Mouse (Mus musculus) liver, adult 2 months (tissue): ENCODE measurements around the gene Fam208a. TPM values are rescaled to one million over a fixed set of nuclear protein-coding genes. Genes with fewer than 3 reads are reported as not detected.

Source experiments
- DNase-seq: peaks from one replicate; pipeline ENCODE4 v3.0.0-alpha.2; 2011; ENCODE audit warnings: low read depth, low spot score; ENCODE audit errors: extremely low read depth
- H3K27ac ChIP-seq: fragments of 200-500 bp; replicated peaks from 2 replicates; pipeline ENCODE4 v1.5.1; 2012; ENCODE audit warnings: low read depth, mild to moderate bottlenecking, control low read depth, inconsistent platforms, low read length; ENCODE audit not compliant: insufficient read depth
- H3K27me3 ChIP-seq: fragments of 200-500 bp; 2 replicates; pipeline ENCODE4 v1.6.1; 2012; ENCODE audit warnings: mild to moderate bottlenecking, moderate library complexity, low read length, inconsistent platforms; ENCODE audit not compliant: control insufficient read depth, insufficient read depth
- H3K36me3 ChIP-seq: fragments of 200-500 bp; 2 replicates; pipeline ENCODE4 v1.6.1; 2012; ENCODE audit warnings: low read length, inconsistent platforms; ENCODE audit not compliant: control insufficient read depth, insufficient read depth
- H3K4me1 ChIP-seq: fragments of 200-500 bp; 2 replicates; pipeline ENCODE4 v1.6.1; 2011; ENCODE audit warnings: low read length; ENCODE audit not compliant: control insufficient read depth, insufficient read depth
- H3K4me3 ChIP-seq: fragments of 200-500 bp; 2 replicates; pipeline ENCODE4 v1.5.1; 2011; ENCODE audit warnings: low read depth, mild to moderate bottlenecking, control low read depth, low read length, moderate library complexity; ENCODE audit not compliant: insufficient read depth
- H3K79me2 ChIP-seq: fragments of 200-500 bp; 2 replicates; pipeline ENCODE4 v1.6.1; 2012; ENCODE audit warnings: inconsistent platforms, mild to moderate bottlenecking, low read length, moderate library complexity; ENCODE audit not compliant: control insufficient read depth, insufficient read depth
- H3K9ac ChIP-seq: fragments of 200-500 bp; 2 replicates; pipeline ENCODE4 v1.6.1; 2012; ENCODE audit warnings: low read depth, mild to moderate bottlenecking, control low read depth, inconsistent platforms, low read length
- CTCF ChIP-seq: fragments of 200-500 bp; IDR thresholded peaks from 2 replicates; pipeline ENCODE4 v1.5.1; 2011; ENCODE audit warnings: low read depth, low read length, control low read depth
- POLR2A ChIP-seq: fragments of 200-500 bp; IDR thresholded peaks from 2 replicates; pipeline ENCODE4 v1.6.1; 2011; ENCODE audit warnings: low read length, control low read depth; ENCODE audit not compliant: insufficient read depth; ENCODE audit errors: extremely low read depth
- WGBS: fragments of 180-500 bp; shearing (Covaris S2); methylation state at CpG from one replicate; pipeline ENCODE4 v1.1.7; 2018; 5-methylcytosine and 5-hydroxymethylcytosine counted together
- polyA plus RNA-seq: library from polyadenylated mRNA; depleted of rRNA; stranded (reverse); fragments of >200 nt; gene quantifications from 2 replicates; pipeline ENCODE4 v1.2.3, GENCODE M21; 2012; rRNA removed
- total RNA-seq: library from RNA; depleted of rRNA; stranded (reverse); fragments of >200 nt; gene quantifications from 2 replicates; pipeline ENCODE4 v1.2.3, GENCODE M21; 2014; rRNA removed

Fam208a gene
- total and polyA plus RNA-seq, 2 experiments = 3.1 to 43.1 TPM

DNA sequence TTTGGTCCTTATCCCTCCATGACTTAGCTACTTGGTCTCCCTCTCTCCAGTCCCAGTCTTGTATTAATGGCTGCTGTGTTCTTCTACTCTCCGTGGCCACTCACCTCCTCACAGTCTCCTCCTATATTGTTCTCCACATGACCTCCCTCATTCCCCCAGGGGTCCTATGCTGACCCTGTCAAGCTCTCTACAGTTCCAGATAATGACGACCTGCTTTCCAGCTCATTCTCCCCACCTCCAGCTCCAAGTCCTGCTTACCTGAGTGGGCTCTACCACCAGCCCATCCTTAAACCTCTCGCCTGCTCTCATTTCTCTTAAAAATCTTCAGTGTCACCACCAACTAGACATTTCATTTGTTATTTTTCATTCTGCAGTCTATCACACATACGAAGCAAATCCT, 72.5 kb downstream of the Fam208a start:
- H3K27me3 ChIP-seq = no peaks in the 10 kb centered on the region
- no peaks in the 10 kb centered on the region for H3K36me3 ChIP-seq
- WGBS = 92% methylated on average over 4 of the region's 4 CpGs
- no peak for TF ChIP-seq POLR2A
- no peak for TF ChIP-seq CTCF
- H3K9ac ChIP-seq = no peak overlapping the region
- no peaks in the 10 kb centered on the region for H3K79me2 ChIP-seq
- H3K4me1 ChIP-seq = no peaks in the 10 kb centered on the region
- no peak overlapping the region for H3K4me3 ChIP-seq
- DNase-seq = no peak
- no peak overlapping the region for H3K27ac ChIP-seq

- no peaks in the 10 kb centered on the region for H3K36me3 ChIP-seq
- DNase-seq = peak; percentile 78
- no peak within 1 kb of the TSS for H3K27ac ChIP-seq
- H3K79me2 ChIP-seq = no peaks in the 10 kb centered on the region
- peak within 1 kb of the TSS; percentile 77 for H3K9ac ChIP-seq
- no peak for TF ChIP-seq CTCF
- no peak for TF ChIP-seq POLR2A
- peak within 1 kb of the TSS; percentile 91 for H3K4me3 ChIP-seq
- no peaks in the 10 kb centered on the region for H3K27me3 ChIP-seq
- peaks cover 3% of the 10 kb centered on the region; the same call in 1 of the 2 replicates for H3K4me1 ChIP-seq
- WGBS = under 1% methylated on average over 51 of the region's 51 CpGs
Observed at GRCm38 (mm10) chr14:27507894-27508643, 79.4 kb downstream of the Fam208a start, which contains the start of gene Ccdc66. Gene Ccdc66, minus strand, starts transcription at chr14:27508460.

DNA sequence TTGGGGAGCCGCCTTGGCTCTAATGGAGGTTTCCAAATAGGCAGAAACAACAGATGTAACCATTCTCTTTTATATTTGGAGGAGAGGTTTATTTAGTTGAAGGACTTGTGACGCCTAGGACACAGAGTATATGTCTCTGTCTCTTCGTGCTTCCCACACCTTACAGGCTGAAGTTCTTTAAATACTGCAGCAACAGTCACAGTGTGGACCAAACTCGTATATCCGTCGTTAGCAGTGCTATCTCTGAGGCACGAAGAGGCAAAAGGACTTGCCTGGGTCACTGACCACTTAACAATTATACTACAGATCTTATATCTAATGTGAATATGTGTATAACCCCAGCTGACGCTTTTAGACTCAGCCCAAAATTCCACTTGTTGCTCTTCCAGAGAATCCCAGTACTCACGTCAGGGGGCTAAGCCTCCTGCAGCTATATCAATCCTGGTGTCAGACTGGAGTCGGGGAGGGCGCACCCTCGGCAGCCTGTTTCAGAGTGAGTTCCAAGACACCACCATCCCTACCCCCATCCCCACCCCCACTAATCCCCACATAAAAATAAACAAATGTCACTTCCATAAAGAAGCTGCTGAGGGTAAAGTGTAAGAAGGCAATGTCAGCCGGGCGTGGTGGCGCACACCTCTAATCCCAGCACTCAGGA, 80.1 kb downstream of the Fam208a start:
- H3K9ac ChIP-seq = peak overlapping the region; percentile 77
- 32% methylated on average over 15 of the region's 15 CpGs for WGBS
- no peaks in the 10 kb centered on the region for H3K27me3 ChIP-seq
- no peak for DNase-seq
- TF ChIP-seq CTCF (no peak), POLR2A (no peak)
- no peaks in the 10 kb centered on the region for H3K36me3 ChIP-seq
- no peak overlapping the region for H3K27ac ChIP-seq
- peak overlapping the region; percentile 91 for H3K4me3 ChIP-seq
- no peaks in the 10 kb centered on the region for H3K79me2 ChIP-seq
- H3K4me1 ChIP-seq = peaks cover 3% of the 10 kb centered on the region; the same call in 1 of the 2 replicates

DNA sequence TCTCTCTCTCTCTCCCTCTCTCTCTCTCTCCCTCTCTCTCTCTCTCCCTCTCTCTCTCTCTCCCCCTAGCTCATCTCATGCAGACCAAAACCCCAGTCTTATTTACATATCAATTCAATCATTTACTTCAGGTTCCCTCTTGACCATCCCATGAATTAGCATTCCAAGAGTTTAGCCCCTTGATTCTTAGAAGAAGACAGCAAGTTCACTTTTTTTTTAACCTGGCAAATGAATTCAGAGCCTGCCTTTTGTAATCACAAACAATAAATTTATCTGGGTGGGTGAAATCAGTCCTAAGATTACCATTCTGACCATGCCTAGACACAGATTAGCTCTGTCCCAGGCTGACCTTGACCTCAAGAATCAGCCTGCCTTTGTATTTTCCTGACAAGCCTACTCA, 95.9 kb downstream of the Fam208a start:
- Histone ChIP-seq H3K9ac (no peak overlapping the region), H3K27ac (no peak overlapping the region), H3K4me3 (no peak overlapping the region), H3K36me3 (no peaks in the 10 kb centered on the region), H3K79me2 (no peaks in the 10 kb centered on the region), H3K4me1 (no peaks in the 10 kb centered on the region), H3K27me3 (no peaks in the 10 kb centered on the region; the same call in 1 of the 2 replicates)
- no peak for DNase-seq
- no peak for TF ChIP-seq CTCF
- no peak for TF ChIP-seq POLR2A

Other genes with a start within 250 kb of the Fam208a start
- 1.6 and 2.8 TPM in 2 replicates for gene Ccdc66, start 79.6 kb downstream of the Fam208a start, total RNA-seq
- gene Ccdc66, start 79.6 kb downstream of the Fam208a start, polyA plus RNA-seq = 0.39 and 0.61 TPM in 2 replicates
- 4.5 and 7.0 TPM in 2 replicates for gene Erc2, start 193.6 kb downstream of the Fam208a start, total RNA-seq
- gene Erc2, start 193.6 kb downstream of the Fam208a start, polyA plus RNA-seq = 5.0 and 6.1 TPM in 2 replicates